Mouse (Mus musculus) CH12.LX (cell line): Measurements from ENCODE around the gene Ermap.

Experiments
- CTCF ChIP-seq, 2 experiments: IDR thresholded peaks in 1 of 2; conservative IDR thresholded peaks in 1 of 2; 2 replicates each; pipeline ENCODE4 v1.5.1; 2011 to 2012; ENCODE audit warnings: low read depth in 2 of 2, low read length in 2 of 2, improper control_type of control experiment in 1 of 2, inconsistent platforms in 1 of 2, mild to moderate bottlenecking in 1 of 2, moderate library complexity in 1 of 2
- NELFE ChIP-seq: IDR thresholded peaks from 2 replicates; pipeline ENCODE4 v1.6.1; 2011; ENCODE audit warnings: low read depth, low read length, improper control_type of control experiment

GRCm38 (mm10) chr4:119198105-119198504 is 8.3 kb upstream of the Ermap start:
- TF ChIP-seq NELFE (no peak), CTCF (conservative IDR thresholded peaks at IDR 0.05 in 1 of 2, IDR thresholded peaks at IDR 0.05 in 1 of 2; ENCODE audit: low read depth in 2 of 2, low read length in 2 of 2) (no peak)
